Mouse (Mus musculus) ovary, adult 2 months (tissue): ENCODE results near the gene 0610010F05Rik. TPM values are rescaled to one million over a fixed set of nuclear protein-coding genes. Genes with fewer than 3 reads are reported as not detected.

Experiments
- polyA plus RNA-seq: library from polyadenylated mRNA; depleted of rRNA; stranded (reverse); fragments of >200 nt; gene quantifications from 2 replicates; pipeline ENCODE4 v1.2.3, GENCODE M21; 2012; rRNA removed

0610010F05Rik gene
- 3.8 and 6.4 TPM in 2 replicates for polyA plus RNA-seq

DNA sequence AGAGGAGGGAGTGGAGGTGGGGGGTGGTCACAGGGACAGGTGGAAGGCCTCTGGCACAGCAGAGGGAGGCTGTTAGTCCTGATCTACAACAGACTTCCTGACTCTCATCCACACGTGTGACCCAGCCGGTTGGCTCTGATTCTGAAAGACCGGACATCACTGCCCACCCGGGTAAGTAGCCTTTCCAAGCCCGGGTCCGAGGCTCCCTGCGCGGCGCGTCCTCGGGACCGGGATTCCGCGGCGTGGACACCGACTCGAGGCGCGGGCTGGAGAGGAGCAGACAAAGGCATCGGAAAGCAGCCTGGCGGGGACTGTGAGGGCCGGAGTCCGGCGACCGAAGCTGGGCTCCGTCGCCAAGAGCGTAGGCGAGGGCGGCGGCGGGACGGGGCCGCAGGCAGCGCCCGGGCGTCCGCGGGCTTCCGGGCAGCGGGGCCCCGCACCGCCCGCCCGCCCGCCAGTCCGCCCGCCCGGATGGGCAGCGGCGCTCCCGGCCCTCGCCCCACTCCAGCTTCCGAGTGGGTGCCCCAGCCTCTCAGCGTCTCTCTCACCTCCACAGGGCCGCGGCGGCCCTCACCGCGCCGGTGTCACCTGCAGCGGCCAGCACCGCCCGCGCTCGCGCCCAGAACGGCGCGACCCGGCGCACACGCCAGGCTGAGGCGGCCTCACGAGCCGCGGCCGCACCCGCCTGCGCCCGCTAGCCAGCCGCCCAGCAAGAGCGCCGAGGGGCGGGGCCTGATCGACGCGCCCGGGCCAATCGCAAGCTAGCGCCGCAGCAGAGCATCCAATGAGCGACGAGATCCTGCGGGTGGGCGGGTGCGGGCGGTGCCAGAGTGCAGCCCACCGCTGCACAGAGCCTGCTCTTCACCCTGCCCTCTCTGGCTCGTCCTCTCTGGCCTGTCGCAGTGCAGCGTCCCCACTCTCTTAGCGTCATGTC is at the start of gene 0610010F05Rik:
TSS of gene 0610010F05Rik (minus strand) at position 695 of the 934 bp plus-strand sequence.

DNA sequence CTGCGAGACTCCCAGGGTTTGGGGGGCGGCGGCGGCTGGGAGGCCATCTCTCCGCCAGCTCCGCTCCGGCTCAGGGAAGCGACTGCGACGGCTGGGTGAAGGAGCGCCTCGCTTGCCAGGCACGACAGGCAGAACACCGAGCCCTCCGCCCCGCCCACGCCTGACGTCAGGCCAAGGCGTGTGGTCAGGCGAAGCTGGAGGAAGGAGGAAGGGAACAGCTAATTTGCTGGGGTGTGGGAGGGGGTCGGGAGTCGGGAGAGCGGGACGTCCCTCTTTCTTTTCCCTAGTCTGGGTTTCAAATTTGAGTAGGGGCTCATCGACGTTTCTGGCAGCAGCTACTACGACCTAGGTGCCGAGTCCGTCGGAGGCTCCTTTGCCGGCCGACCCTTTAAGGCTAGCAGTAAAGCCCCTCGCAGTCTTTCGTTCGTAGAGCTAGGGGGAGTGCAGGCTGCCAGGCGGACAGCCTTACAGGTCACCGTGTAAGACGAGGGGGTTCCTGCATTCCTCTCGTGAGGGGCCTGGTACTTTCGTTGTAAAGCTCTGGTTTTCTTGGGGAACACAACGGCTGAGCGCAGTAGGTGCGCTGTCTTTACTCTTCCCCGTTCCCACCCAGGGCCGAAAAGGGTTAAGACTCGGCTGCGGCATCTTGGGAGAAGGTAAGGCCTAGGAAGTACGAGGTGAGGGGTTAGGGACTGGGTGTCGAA is 32.5 kb upstream of the 0610010F05Rik start, which contains the start of gene Pex13:
TSS of gene Pex13 (minus strand) at position 162 of the 704 bp plus-strand sequence.

GRCm38 (mm10) chr11:23665311-23665786 is 31.9 kb upstream of the 0610010F05Rik start, which contains the start of gene Pus10:
TSS of gene Pus10 (plus strand) at chr11:23665674.

DNA sequence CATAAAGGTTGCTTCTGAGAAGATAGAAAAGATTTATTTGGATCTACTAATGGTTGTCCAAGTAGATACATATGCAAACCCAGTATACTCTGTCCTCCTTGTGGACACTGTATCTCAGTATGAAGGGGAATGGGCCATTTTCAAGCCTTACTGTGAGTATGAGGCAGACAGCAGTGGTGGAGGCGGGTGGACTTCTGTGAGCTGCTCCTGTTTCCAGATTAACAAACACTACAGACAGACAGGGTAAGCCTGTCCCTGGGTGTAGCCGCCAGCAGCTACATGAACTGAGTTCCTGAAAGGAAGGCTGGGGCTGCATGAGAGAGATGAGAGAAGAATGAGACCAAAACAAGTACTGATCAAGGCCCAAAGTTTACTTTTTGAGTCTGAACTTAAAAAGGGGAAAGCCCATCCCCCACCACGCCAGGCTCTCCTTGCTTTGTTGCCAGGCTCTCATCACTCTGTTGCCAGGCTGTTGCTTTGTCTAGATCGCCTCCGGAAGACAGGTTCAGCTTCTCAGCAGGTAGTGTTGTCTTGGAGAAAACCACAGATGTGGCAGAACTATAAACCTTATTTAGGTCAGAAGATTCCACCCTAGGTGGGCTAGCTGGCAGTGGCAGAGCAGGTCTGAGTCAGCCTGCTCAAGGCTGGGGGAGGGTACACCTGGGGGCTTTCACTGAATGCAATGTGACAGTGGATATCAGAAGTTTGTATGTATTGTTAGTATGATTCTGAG is 112.8 kb downstream of the 0610010F05Rik start, which contains the start of gene 1700093K21Rik:
TSS of gene 1700093K21Rik (minus strand) at position 683 of the 733 bp plus-strand sequence.

Other genes with a start within 250 kb of the 0610010F05Rik start
- 18.5 and 24.1 TPM in 2 replicates for gene Ahsa2, start 135.6 kb downstream of the 0610010F05Rik start, polyA plus RNA-seq
- not detected in 2 replicates for gene 1700093K21Rik, start 112.5 kb downstream of the 0610010F05Rik start, polyA plus RNA-seq
- gene Pus10, start 32.0 kb upstream of the 0610010F05Rik start, polyA plus RNA-seq: 0.93 and 1.8 TPM in 2 replicates
- gene Pex13, start 32.3 kb upstream of the 0610010F05Rik start, polyA plus RNA-seq: 6.3 and 8.4 TPM in 2 replicates
- gene Rel, start 137.3 kb upstream of the 0610010F05Rik start, polyA plus RNA-seq: 3.0 and 3.3 TPM in 2 replicates